Mouse (Mus musculus): Measurements from ENCODE around the gene Col11a1. TPM values are rescaled to one million over a fixed set of nuclear protein-coding genes. Genes with fewer than 3 reads are reported as not detected.
A peak's percentile ranks its signal among the peaks of the same experiment; 100 is the strongest.

Col11a1 gene
- polyA plus RNA-seq (2015; fragmentation: Nextera tagmentation; extraction: Ambion mirVana) = 1.8 and 2.1 TPM in 2 replicates

DNA sequence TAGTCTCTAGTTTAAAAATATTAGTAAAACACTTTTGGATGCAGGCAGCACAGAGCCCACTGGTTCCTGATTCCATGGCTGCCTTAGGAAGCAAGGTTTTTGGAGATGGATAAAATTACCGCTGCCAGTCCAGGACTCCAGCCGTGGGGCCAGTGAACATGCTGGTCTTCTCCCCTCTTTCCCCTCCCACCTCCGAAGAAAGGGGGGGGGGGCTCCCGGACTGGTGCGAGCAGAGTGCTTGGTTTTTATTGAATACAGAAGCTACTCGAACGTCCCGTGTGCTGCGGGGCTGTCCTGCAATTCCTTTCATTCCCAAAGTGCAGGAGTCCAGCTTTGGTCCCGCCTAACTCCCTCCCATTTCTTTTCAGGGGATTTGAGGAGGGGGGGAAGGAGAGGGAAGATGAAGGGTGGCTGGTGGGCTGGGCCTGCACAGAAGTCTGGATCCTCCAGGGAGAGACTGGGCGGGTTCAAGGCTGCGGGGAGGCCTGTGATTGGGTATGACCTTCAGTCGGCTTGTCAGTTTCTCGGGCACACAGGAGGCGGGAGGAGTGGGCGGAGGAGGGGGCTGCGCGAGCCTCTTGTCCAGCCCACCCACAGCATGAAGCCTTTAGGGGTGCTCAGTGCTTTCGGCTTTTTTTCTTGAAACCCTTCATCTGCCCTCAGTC, at the start of gene Col11a1:
Gene Col11a1, plus strand, starts transcription at position 570 of the 665 bp plus-strand sequence.
- ATAC-seq (ENCODE audit: low read depth) (peak; percentile 74), DNase-seq (peak; percentile 3)
- Histone ChIP-seq H3K27ac (no peak within 1 kb of the TSS), H3K9me3 (replicated peaks) (no peaks in the 10 kb centered on the region), H3K4me3 (replicated peaks) (peak within 1 kb of the TSS; percentile 45), H3K36me3 (no peaks in the 10 kb centered on the region), H3K27me3 (peaks cover 28% of the 10 kb centered on the region), H3K4me1 (replicated peaks) (no peaks in the 10 kb centered on the region), H3K4me2 (peak within 1 kb of the TSS; percentile 61), H3K9ac (no peak within 1 kb of the TSS)
- 2% methylated on average over 19 of the region's 19 CpGs for WGBS (ENCODE audit: insufficient replicate concordance)

DNA sequence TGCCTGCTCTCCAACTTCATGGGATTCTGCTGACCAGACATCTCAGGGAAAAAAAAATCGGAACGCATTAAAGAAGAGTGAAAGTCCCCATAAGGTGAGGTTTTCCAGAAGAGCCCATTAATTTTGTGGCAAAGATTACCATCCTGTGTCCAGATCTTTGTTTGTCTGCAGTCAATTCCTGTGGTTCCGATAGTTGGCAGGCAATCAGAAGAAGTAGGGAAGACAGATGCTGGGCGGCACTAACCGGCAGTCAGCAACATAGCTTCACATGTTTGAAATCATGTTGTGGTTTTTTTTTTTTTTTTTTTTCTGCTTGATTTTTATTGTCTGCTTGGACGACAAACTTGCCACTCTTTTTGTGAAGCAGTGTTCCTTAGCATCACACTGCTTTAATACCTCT, 39.4 kb upstream of the Col11a1 start:
- ATAC-seq (ENCODE audit: low read depth) = no peak
- H3K4me3 ChIP-seq (replicated peaks) = no peak overlapping the region
- no peaks in the 10 kb centered on the region for H3K27me3 ChIP-seq
- H3K9me3 ChIP-seq (replicated peaks) = no peaks in the 10 kb centered on the region
- H3K9ac ChIP-seq = no peak overlapping the region
- no peaks in the 10 kb centered on the region for H3K36me3 ChIP-seq
- no peaks in the 10 kb centered on the region for H3K4me1 ChIP-seq (replicated peaks)
- no peak overlapping the region for H3K27ac ChIP-seq
- DNase-seq = no peak
- 75% methylated on average over 6 of the region's 6 CpGs for WGBS (ENCODE audit: insufficient replicate concordance)
- no peak overlapping the region for H3K4me2 ChIP-seq

DNA sequence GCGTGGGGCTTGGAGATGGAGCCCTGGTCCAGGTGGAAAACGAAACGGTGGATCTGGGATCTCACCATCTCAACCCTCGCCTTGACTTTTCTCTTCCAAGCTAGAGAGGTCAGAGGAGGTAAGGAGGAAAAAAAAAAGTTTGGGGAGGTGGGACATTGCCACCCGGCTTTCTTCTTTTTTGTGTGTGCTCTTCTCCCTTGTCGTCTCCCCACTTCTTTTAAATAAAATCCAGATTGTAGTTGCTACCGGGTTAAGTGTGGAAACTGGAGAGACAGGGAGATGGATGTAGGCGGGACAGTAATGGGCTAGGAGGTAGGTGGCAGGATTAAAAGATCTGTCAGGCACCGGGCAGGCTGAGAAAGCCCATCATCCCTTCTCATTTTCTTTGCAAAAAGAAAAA, 546 bp downstream of the Col11a1 start:
- Histone ChIP-seq H3K9ac (no peak overlapping the region), H3K9me3 (replicated peaks) (no peaks in the 10 kb centered on the region), H3K27ac (no peak overlapping the region), H3K27me3 (peaks cover 28% of the 10 kb centered on the region), H3K36me3 (no peaks in the 10 kb centered on the region), H3K4me3 (replicated peaks) (peak overlapping the region; percentile 45), H3K4me1 (replicated peaks) (no peaks in the 10 kb centered on the region), H3K4me2 (peak overlapping the region; percentile 61)
- ATAC-seq (ENCODE audit: low read depth) (no peak), DNase-seq (no peak)
- WGBS (ENCODE audit: insufficient replicate concordance) = under 1% methylated on average over 9 of the region's 9 CpGs

DNA sequence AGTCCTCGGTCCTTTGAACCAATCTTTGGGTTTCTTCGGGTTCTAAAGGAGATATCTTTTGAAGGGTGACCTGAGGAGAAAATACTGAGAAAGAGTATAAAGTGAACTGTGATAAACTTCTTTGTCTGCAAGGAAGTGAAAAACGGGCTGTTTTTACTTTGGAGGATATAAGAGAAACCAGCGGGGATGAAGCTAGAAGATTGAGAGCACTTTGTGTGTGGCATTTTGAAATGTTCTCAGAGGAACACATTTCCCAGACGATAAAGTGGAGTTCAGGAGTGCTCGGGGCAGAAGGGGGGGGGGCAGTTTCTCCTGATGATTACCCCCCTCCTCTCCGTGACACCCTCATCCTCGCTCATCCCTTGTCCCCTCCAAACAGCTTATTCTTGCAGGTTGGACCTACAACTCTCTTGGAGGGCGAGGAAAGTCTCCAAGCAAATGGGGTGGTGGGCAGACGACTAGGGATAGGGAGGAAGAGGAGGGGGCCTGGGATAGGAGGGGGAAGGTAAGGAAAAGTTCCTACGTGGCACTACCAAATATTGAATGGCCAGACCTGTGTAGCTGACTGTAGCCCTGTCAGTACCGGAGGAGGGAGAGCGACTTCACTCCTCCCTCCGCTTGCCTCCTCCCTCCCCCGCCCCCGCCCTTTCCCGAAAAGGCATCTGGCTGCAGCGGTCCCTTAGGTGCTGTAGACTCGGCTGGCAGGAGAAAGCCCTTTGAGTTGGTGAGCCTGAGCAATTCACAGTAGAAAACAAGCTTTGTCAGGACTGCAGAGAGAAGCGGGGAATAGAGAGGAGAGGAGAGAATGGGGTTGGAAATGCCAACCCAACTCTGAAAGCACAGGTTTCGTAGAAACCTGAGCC, 1.2 kb downstream of the Col11a1 start:
- Histone ChIP-seq H3K27me3 (peaks cover 28% of the 10 kb centered on the region), H3K4me3 (replicated peaks) (peak overlapping the region; percentile 45), H3K9me3 (replicated peaks) (no peaks in the 10 kb centered on the region), H3K36me3 (no peaks in the 10 kb centered on the region), H3K4me2 (peak overlapping the region; percentile 61), H3K4me1 (replicated peaks) (no peaks in the 10 kb centered on the region), H3K9ac (no peak overlapping the region), H3K27ac (no peak overlapping the region)
- ATAC-seq (ENCODE audit: low read depth) (0 out of 2 replicates have a peak, but pooled peaks have one; percentile 29), DNase-seq (no peak)
- WGBS (ENCODE audit: insufficient replicate concordance) = 2% methylated on average over 20 of the region's 21 CpGs

DNA sequence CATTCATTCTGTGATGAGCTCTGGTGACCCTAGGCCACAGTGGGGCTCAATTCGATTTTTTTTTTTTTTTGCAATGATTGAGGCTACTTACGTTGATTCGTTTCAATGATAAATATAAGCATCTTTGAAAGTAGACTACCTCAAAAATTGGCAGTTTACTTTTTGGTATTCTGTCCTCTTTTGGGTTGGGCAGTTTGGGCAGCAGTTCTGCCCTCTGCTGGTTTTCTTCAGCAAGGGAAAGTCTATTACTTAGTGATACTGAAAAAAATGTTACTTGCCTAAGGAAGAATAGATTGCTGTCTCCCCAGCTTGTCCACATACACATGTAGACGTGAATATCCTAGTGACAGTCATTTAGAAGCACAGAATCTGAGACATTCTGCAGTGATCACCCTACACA, 2.0 kb downstream of the Col11a1 start:
- WGBS (ENCODE audit: insufficient replicate concordance) = 9% methylated on average over 4 of the region's 4 CpGs
- Histone ChIP-seq H3K4me2 (peak overlapping the region; percentile 61), H3K36me3 (no peaks in the 10 kb centered on the region), H3K27ac (no peak overlapping the region), H3K4me3 (replicated peaks) (peak overlapping the region; percentile 45), H3K9ac (no peak overlapping the region), H3K4me1 (replicated peaks) (no peaks in the 10 kb centered on the region), H3K9me3 (replicated peaks) (no peaks in the 10 kb centered on the region), H3K27me3 (peaks cover 28% of the 10 kb centered on the region)
- no peak for ATAC-seq (ENCODE audit: low read depth)
- DNase-seq = no peak

DNA sequence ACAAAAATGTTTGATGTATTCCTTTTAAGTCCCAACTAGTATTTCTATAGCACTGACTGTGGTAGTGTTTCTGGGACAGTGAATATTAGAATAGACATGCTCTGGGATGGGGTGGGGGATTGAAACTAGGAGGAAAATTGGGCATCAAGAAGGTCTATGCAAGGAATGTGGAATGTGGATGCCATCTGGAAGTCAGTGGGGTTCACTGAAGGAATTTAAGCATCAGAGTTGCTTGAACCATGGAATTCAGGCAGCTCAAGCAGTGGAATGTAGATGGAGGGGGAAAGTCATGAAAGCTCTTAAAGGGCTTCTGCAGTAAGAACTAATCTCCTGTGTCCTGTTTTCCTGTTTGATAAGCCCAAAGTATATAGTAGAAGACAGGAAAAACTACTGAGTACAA, 22.1 kb downstream of the Col11a1 start:
- Histone ChIP-seq H3K27ac (no peak overlapping the region), H3K9ac (no peak overlapping the region), H3K9me3 (replicated peaks) (no peaks in the 10 kb centered on the region), H3K4me1 (replicated peaks) (no peaks in the 10 kb centered on the region), H3K4me3 (replicated peaks) (no peak overlapping the region), H3K36me3 (no peaks in the 10 kb centered on the region), H3K27me3 (no peaks in the 10 kb centered on the region), H3K4me2 (no peak overlapping the region)
- no peak for DNase-seq
- no peak for ATAC-seq (ENCODE audit: low read depth)

DNA sequence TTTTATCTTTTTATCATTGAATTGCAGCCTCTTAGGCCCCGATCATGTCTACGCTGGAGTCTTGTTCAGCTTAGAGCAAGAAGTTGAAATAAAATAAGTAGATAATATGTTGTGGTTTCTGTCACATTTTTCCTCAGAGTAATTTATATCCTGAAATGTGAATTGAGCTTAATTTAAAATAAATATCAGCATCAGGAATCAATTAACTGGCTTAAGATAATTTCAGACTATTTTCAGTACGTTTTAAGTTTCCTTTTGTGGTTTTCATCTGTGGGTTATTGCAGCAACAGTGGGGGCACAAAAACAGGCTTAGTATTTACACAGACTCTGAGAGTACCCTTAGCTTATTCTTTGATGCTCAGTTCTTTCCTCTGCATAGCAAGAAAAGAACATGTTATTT, 23.2 kb downstream of the Col11a1 start:
- no peak overlapping the region for H3K9ac ChIP-seq
- no peaks in the 10 kb centered on the region for H3K9me3 ChIP-seq (replicated peaks)
- no peak for ATAC-seq (ENCODE audit: low read depth)
- no peaks in the 10 kb centered on the region for H3K27me3 ChIP-seq
- H3K4me2 ChIP-seq = no peak overlapping the region
- H3K4me3 ChIP-seq (replicated peaks) = no peak overlapping the region
- no peak overlapping the region for H3K27ac ChIP-seq
- WGBS (ENCODE audit: insufficient replicate concordance) = 36% methylated on average over 3 of the region's 3 CpGs
- no peaks in the 10 kb centered on the region for H3K4me1 ChIP-seq (replicated peaks)
- no peak for DNase-seq
- H3K36me3 ChIP-seq = no peaks in the 10 kb centered on the region

DNA sequence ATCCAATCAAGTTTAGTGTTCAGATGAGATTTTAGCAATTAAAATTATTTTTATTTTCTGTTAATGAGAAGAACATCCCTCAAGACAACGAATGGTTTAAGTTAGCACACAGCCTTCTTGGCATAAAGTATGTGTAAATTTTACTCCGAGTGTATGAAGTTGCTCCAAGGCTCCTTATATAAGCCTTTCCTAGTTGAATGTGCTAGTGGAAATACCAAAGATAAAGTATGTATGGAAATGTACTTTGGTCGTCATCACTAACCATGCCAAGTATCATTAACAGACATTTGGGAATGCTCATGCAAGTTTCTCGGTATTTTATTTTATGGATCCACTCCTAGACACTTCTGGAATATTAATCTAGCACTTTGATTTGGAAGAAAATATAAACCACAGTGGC, 34.8 kb downstream of the Col11a1 start:
- Histone ChIP-seq H3K36me3 (no peaks in the 10 kb centered on the region), H3K27me3 (no peaks in the 10 kb centered on the region), H3K27ac (no peak overlapping the region), H3K4me3 (replicated peaks) (no peak overlapping the region), H3K4me2 (no peak overlapping the region), H3K4me1 (replicated peaks) (no peaks in the 10 kb centered on the region), H3K9ac (no peak overlapping the region), H3K9me3 (replicated peaks) (no peaks in the 10 kb centered on the region)
- ATAC-seq (ENCODE audit: low read depth) (no peak), DNase-seq (no peak)
- WGBS (ENCODE audit: insufficient replicate concordance) = 56% methylated on average over 4 of the region's 4 CpGs

DNA sequence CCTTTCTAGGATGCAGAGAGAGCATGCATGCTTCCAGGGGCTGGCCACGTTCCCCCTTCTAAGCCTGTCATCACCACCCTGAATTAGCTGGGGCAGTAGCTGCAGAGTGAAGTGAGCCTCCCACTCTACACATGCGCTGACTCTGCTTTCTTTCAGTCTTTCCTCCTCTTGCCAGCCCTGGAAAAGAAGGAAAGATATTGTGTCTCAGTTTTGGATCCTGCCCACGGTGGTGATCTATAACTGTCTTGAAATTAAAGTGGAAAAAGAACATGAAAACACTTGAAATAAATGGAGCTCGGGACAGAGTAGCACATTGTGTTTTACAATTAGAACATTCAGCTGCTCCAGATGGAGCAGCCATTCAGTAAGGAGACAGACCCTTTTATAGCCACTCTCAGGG, 35.2 kb downstream of the Col11a1 start:
- WGBS (ENCODE audit: insufficient replicate concordance) = 53% methylated on average over 4 of the region's 4 CpGs
- H3K4me1 ChIP-seq (replicated peaks) = no peaks in the 10 kb centered on the region
- no peak overlapping the region for H3K27ac ChIP-seq
- H3K9ac ChIP-seq = no peak overlapping the region
- no peak overlapping the region for H3K4me3 ChIP-seq (replicated peaks)
- H3K36me3 ChIP-seq = no peaks in the 10 kb centered on the region
- no peaks in the 10 kb centered on the region for H3K9me3 ChIP-seq (replicated peaks)
- DNase-seq (no peak), ATAC-seq (ENCODE audit: low read depth) (no peak)
- H3K27me3 ChIP-seq = no peaks in the 10 kb centered on the region
- no peak overlapping the region for H3K4me2 ChIP-seq

DNA sequence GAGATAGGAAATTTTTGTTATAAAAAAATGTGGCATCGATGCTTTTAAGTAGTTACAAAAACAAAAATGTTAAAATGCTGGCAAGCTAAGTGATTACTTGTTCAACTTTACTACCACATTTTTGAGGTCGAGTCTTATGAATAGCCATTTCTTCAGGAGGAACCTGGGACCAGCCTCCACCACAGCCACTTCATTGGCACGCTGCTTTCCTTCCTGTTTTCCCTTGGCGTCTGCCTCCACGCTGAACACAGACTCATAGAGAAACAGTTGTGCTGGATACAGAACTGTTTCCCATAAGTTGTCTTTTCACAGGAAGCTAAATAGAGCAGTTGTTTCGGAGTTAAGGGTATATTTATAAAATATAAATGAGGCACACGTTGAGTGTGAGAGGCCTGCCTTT, 69.0 kb downstream of the Col11a1 start:
- Histone ChIP-seq H3K4me1 (replicated peaks) (no peaks in the 10 kb centered on the region), H3K4me2 (no peak overlapping the region), H3K9me3 (replicated peaks) (no peaks in the 10 kb centered on the region), H3K27me3 (no peaks in the 10 kb centered on the region), H3K27ac (no peak overlapping the region), H3K36me3 (no peaks in the 10 kb centered on the region), H3K4me3 (replicated peaks) (no peak overlapping the region), H3K9ac (no peak overlapping the region)
- no peak for ATAC-seq (ENCODE audit: low read depth)
- 35% methylated on average over 7 of the region's 7 CpGs for WGBS (ENCODE audit: insufficient replicate concordance)
- no peak for DNase-seq

DNA sequence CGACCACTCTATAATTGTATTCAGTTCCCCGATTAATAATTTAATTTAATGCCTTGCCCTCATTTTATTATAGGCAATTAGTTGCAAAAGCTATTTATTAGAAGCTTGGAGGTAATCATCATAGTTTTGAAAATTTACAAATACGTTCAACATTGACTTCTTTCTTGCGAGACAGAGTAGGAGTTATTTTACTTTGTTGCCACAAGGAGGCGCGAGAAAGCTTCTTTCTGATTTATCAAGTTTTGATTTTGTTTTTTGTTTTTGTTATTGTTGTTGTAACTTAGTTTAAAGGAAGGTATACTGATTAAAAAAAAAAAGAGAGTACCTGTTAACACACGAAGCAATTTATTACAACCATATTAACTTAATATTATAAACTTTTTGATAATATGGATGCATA, 76.8 kb downstream of the Col11a1 start:
- Histone ChIP-seq H3K36me3 (no peaks in the 10 kb centered on the region), H3K27ac (no peak overlapping the region), H3K4me1 (replicated peaks) (no peaks in the 10 kb centered on the region), H3K4me3 (replicated peaks) (no peak overlapping the region), H3K9me3 (replicated peaks) (no peaks in the 10 kb centered on the region), H3K9ac (no peak overlapping the region), H3K27me3 (no peaks in the 10 kb centered on the region), H3K4me2 (no peak overlapping the region)
- ATAC-seq (ENCODE audit: low read depth) = no peak
- WGBS (ENCODE audit: insufficient replicate concordance) = 16% methylated on average over 7 of the region's 7 CpGs
- no peak for DNase-seq

DNA sequence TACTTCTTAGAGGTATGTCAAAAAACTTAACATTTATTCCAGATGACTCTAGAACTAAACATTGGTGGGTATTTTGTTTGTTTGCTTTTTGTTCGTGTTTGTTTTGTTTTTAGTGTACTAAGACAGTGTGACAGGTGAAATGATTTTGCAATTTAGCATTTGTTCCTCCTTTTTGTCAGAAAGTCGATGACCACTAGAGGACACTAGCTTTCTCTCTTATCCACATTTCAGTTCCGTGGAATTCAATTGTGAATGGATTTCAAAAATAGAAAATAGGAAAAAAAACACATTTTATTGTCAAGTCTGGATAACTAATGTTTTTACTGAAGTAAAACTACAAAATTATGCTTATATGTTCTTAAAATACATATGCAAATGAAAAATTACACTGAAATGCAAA, 116.8 kb downstream of the Col11a1 start:
- 12% methylated on average over 3 of the region's 3 CpGs for WGBS (ENCODE audit: insufficient replicate concordance)
- no peaks in the 10 kb centered on the region for H3K27me3 ChIP-seq

More for the DNA sequence above, 116.8 kb downstream of the Col11a1 start:
- DNase-seq = no peak
- H3K4me1 ChIP-seq (replicated peaks) = no peaks in the 10 kb centered on the region
- H3K27ac ChIP-seq = no peak overlapping the region
- H3K9ac ChIP-seq = no peak overlapping the region
- no peaks in the 10 kb centered on the region for H3K9me3 ChIP-seq (replicated peaks)
- H3K36me3 ChIP-seq = no peaks in the 10 kb centered on the region
- no peak overlapping the region for H3K4me3 ChIP-seq (replicated peaks)
- no peak for ATAC-seq (ENCODE audit: low read depth)
- H3K4me2 ChIP-seq = no peak overlapping the region
